ENCODE assay signal across 14 mouse cellular contexts in genomic region chr8:99314561-99314960, GRCm38 (mm10).
"Had no signal": no experiment of that assay in that cellular context is flagged by ENCODE, and none has a peak within 500 bp of the region (broad histone marks: within the 10 kb centered on the region; RNA-seq: fewer than 3 reads in every experiment).

No protein-coding gene starts in this region.

- DNase-seq: gastrocnemius, postnatal 14 days; gastrocnemius, postnatal 36 days; heart, adult 11 months; heart, adult 2 months; heart, postnatal 14 days; heart, postnatal 36 days; kidney, adult 11 months; kidney, adult 2 months; kidney, adult 9 months; kidney, postnatal 14 days; kidney, postnatal 36 days; layer of hippocampus, adult 9-11 months; liver; liver, embryonic 13.5 days had no signal
